Mouse (Mus musculus) stomach, embryonic 15.5 days (tissue): Measurements from ENCODE around the gene Dennd1c. TPM values are rescaled to one million over a fixed set of nuclear protein-coding genes. Genes with fewer than 3 reads are reported as not detected.
A peak's percentile ranks its signal among the peaks of the same experiment; 100 is the strongest.

Source experiments
- ATAC-seq: fragments of 200-750 bp; cut with Nextera tagmentation; 2 replicates; pipeline ENCODE4 v1.8.0; 2017; ENCODE audit warnings: low read depth, moderate number of reproducible peaks, moderate TSS enrichment; ENCODE audit not compliant: insufficient read depth, low FRiP score
- H3K27ac ChIP-seq: fragments of 300-500 bp; sonication (generic); 2 replicates; pipeline ENCODE4 v1.5.1; 2015; ENCODE audit warnings: mild to moderate bottlenecking, inconsistent platforms
- H3K27me3 ChIP-seq: fragments of 300-500 bp; sonication (generic); replicated peaks from 2 replicates; pipeline ENCODE4 v1.6.1; 2015; ENCODE audit warnings: inconsistent platforms
- H3K36me3 ChIP-seq: fragments of 300-500 bp; sonication (generic); 2 replicates; pipeline ENCODE4 v1.6.1; 2015; ENCODE audit warnings: inconsistent platforms
- H3K4me1 ChIP-seq: fragments of 300-500 bp; sonication (generic); 2 replicates; pipeline ENCODE4 v1.6.1; 2015; ENCODE audit warnings: inconsistent platforms
- H3K4me2 ChIP-seq: fragments of 300-500 bp; sonication (generic); 2 replicates; pipeline ENCODE4 v1.6.1; 2015; ENCODE audit warnings: mild to moderate bottlenecking, inconsistent platforms
- H3K4me3 ChIP-seq: fragments of 300-500 bp; sonication (generic); replicated peaks from 2 replicates; pipeline ENCODE4 v1.5.1; 2015; ENCODE audit warnings: inconsistent platforms
- H3K9ac ChIP-seq: fragments of 300-500 bp; sonication (generic); 2 replicates; pipeline ENCODE4 v1.6.1; 2015; ENCODE audit warnings: inconsistent platforms
- H3K9me3 ChIP-seq: fragments of 300-500 bp; sonication (generic); 2 replicates; pipeline ENCODE4 v1.6.1; 2016; ENCODE audit warnings: inconsistent platforms
- WGBS: fragments of 180-500 bp; shearing (Covaris S2); methylation state at CpG from one replicate; pipeline ENCODE4 v1.1.7; 2015; 5-methylcytosine and 5-hydroxymethylcytosine counted together
- polyA plus RNA-seq: library from polyadenylated mRNA; unstranded; fragments of >200 nt; fragmentation: Nextera tagmentation; extraction: Ambion mirVana; gene quantifications from 2 replicates; pipeline ENCODE4 v1.2.1, GENCODE M21; 2015

Gene Dennd1c
- polyA plus RNA-seq = 6.3 and 8.2 TPM in 2 replicates

DNA sequence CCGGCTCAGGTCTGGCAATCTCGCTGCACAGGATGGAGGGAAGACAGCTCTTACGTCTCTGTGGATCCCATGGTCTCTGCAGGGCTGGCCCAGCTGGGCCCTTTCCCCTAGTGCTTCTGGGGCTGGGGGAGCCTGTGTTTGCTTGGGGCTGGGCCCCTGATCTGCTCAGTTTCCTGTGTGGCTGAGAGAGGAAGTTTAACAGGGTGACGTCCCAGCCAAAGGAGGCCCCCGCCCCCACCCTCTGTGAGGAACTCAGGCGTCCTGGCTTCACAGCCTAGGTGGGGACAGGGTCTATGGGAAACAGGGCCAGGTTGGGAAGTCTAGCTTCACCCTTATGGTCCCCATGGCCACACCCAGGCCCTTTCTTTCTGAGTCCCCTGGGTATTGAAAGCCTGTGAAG lies at the start of gene Dennd1c:
Gene Dennd1c (minus strand): TSS at position 179 of the 400 bp plus-strand sequence.
- no peak within 1 kb of the TSS for H3K9ac ChIP-seq
- no peak within 1 kb of the TSS for H3K4me3 ChIP-seq
- H3K27me3 ChIP-seq = no peaks in the 10 kb centered on the region
- no peak for ATAC-seq
- WGBS = 37% methylated on average over 6 of the region's 6 CpGs
- H3K27ac ChIP-seq = 0 out of 2 replicates have a peak within 1 kb of the TSS, but pooled peaks have one; percentile 26
- no peaks in the 10 kb centered on the region for H3K9me3 ChIP-seq
- H3K4me2 ChIP-seq = peak within 1 kb of the TSS; percentile 10; the same call in 1 of the 2 replicates
- peaks cover 10% of the 10 kb centered on the region; the same call in 1 of the 2 replicates for H3K4me1 ChIP-seq
- H3K36me3 ChIP-seq = no peaks in the 10 kb centered on the region

DNA sequence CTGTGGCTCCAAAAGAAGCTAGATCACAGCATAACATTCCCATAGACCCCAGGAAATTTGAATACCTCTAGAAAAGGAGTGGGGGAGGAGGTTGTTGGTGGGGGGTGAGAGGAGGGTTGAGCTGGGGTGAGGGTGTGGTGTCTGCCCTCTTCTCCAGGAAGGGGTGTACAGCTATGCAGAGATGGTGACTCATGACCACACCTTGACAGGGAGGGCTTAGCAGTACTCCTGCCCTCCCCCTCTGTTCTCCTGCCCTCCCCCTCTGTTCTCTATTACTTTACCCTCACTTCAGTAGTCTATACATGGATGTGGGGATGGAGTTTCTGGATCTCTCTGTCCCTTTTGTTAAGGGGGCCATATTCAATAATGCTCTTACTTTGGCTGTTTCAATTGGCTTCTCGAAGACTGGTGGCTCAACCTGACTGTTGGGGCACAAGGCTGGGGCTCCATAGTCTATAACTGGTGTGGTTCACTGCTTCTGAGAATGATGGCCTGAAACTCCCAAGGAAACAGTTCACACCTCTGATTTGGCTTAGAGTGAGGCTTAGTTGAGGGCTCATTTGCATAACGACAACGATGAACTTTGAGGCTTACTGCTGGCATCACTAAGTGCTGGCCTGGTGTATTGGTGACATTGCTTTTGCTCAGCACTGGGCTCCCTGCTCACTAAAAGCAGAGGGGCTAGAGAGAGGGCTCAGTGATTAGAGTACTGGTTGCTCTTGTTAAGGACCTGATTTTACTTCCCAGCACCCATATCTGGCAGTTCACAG lies 47.7 kb upstream of the Dennd1c start:
- no peak overlapping the region for H3K4me2 ChIP-seq
- H3K4me1 ChIP-seq = no peaks in the 10 kb centered on the region
- no peak overlapping the region for H3K9ac ChIP-seq
- no peak for ATAC-seq
- H3K9me3 ChIP-seq = no peaks in the 10 kb centered on the region
- no peak overlapping the region for H3K27ac ChIP-seq
- 56% methylated on average over 3 of the region's 3 CpGs for WGBS
- no peaks in the 10 kb centered on the region for H3K36me3 ChIP-seq
- no peak overlapping the region for H3K4me3 ChIP-seq
- H3K27me3 ChIP-seq = no peaks in the 10 kb centered on the region

DNA sequence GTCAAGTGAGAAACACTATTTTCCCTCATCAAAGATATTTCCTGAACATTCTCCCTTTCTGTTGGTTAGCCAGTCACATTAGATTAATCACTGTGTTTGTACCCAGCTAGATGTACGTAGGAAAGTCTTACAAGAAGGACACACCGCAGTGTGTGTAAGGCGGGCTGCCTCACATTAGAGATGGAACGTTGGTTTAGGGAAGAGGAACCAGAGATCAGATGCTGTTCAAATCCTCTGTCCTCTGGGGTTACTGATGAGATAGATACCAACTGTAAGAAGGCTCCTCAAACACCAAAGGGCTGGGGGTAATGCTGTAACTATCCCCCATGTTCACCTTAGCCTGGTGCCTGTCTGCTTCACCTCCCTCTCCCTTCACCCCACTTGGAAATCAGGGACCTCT lies 46.5 kb upstream of the Dennd1c start:
- no peaks in the 10 kb centered on the region for H3K9me3 ChIP-seq
- ATAC-seq = no peak
- H3K4me2 ChIP-seq = no peak overlapping the region
- no peaks in the 10 kb centered on the region for H3K4me1 ChIP-seq
- H3K27me3 ChIP-seq = no peaks in the 10 kb centered on the region
- WGBS = 75% methylated on average over 4 of the region's 4 CpGs
- no peak overlapping the region for H3K4me3 ChIP-seq
- no peaks in the 10 kb centered on the region for H3K36me3 ChIP-seq
- H3K9ac ChIP-seq = no peak overlapping the region
- no peak overlapping the region for H3K27ac ChIP-seq

DNA sequence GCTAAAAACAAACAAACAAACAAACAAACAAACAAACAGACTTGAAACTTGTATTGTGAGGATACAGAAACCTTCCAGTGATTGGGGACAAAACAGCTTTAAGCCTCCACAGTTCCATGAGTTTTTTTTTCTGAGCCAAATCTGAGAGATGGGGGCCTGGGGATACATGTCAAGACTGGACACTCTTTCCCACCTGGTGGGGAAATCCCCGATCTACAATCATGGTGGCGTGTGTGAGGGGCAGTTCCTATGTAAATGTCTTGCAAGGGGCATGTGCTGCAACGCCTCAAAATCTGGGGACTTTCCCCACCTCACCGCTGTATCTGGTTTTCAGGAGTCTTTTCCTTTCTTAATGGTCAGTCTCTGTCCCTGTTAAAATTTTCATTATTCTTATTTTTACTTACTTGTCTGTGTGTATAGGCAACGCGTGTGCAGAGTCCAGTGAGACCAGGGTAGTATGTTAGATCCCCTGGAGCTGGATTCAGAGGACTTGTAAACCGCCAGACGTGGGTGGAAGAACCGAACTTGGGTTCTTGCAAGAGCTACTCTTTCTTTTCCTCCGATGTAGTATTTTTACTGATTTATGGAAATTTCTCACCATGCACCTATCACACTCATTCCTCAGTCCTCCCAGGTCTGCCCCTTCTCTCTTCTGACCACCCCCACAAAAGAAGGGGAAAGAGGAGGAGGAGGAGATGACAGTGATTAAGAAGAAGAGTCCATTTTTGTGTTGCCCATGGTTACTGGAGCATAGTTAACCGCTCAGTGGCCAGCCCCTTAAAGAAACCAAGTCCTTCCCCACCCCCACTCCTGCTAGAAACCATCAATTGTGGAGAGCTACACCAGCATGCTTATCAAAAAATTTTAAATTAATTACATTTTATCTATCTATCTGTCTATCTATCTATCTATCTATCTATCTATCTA lies 45.1 kb upstream of the Dennd1c start:
- H3K4me3 ChIP-seq = no peak overlapping the region
- 84% methylated on average over 11 of the region's 11 CpGs for WGBS
- no peak for ATAC-seq
- no peaks in the 10 kb centered on the region for H3K36me3 ChIP-seq
- no peaks in the 10 kb centered on the region for H3K9me3 ChIP-seq
- H3K27ac ChIP-seq = no peak overlapping the region
- no peak overlapping the region for H3K9ac ChIP-seq
- peaks cover 4% of the 10 kb centered on the region; the same call in 1 of the 2 replicates for H3K4me1 ChIP-seq
- no peaks in the 10 kb centered on the region for H3K27me3 ChIP-seq
- no peak overlapping the region for H3K4me2 ChIP-seq

DNA sequence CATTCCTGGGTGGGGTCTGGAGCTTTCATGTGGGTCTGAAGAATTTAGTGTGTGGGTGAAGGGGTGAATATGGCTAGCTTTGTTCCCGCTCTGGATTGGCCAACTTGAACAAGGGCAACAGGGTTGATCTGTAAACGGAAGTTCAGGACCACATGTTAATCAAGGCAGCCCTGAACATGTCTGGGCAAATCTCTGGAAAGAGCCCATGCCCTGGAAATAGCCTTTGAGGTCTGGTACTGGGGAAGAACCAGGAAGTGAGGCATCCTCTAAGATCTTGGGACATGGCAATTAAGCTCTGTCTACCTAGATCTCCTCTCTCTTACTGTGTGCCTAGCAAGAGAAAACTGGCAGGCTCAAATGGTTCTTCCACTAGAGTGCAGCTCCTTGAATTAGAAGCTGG lies 43.5 kb upstream of the Dennd1c start:
- no peaks in the 10 kb centered on the region for H3K9me3 ChIP-seq
- H3K27me3 ChIP-seq = no peaks in the 10 kb centered on the region
- 77% methylated on average over 2 of the region's 2 CpGs for WGBS
- no peak for ATAC-seq
- no peak overlapping the region for H3K27ac ChIP-seq
- peaks cover 4% of the 10 kb centered on the region; the same call in 1 of the 2 replicates for H3K4me1 ChIP-seq
- no peak overlapping the region for H3K4me3 ChIP-seq
- no peak overlapping the region for H3K4me2 ChIP-seq
- H3K9ac ChIP-seq = no peak overlapping the region
- H3K36me3 ChIP-seq = no peaks in the 10 kb centered on the region

DNA sequence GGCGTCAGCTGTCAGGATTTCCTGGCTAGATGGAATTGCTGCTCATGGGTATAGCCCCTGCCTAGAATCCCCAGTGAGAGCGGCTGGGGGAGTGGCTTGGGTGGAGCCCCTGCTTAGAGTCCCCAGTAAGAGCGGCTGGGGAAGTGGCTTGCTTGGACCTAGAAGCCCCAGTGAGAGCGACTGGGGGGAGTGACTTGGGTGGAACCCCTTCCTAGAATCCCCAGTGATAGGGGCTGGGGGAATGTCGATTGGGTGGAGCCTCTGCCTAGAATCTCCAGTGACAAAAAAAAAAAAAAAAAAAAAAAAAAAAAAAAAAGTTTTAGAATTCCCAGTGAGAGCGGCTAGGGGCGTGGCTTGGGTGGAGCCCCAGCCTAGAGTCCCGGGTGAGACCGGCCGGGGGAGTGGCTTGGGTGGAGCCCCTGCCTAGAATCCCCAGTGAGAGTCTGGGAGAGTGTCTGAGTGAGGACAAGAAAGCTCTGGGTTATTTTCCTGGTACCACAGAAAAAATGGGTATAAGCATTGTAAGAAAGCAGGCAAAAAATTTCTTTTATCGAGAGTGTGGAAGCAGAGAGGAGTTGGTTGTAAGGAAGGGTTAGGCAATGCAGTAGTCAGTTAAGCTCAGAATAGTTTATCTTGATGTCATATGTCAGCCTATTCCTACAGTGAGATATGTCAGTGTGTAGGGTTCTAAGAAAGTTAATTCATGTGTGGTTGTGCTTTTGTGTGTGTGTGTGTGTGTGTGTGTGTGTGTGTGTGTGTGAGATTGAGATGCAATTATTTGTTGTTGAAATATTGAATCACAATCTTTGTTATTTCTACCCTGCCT lies 40.4 kb upstream of the Dennd1c start:
- ATAC-seq = peak; percentile 88
- Histone ChIP-seq H3K27me3 (no peaks in the 10 kb centered on the region), H3K4me1 (peaks cover 4% of the 10 kb centered on the region; the same call in 1 of the 2 replicates), H3K27ac (no peak overlapping the region), H3K4me2 (peak overlapping the region; percentile 19; the same call in 1 of the 2 replicates), H3K9me3 (no peaks in the 10 kb centered on the region), H3K4me3 (no peak overlapping the region), H3K36me3 (no peaks in the 10 kb centered on the region), H3K9ac (no peak overlapping the region)
- WGBS = 2% methylated on average over 11 of the region's 11 CpGs

DNA sequence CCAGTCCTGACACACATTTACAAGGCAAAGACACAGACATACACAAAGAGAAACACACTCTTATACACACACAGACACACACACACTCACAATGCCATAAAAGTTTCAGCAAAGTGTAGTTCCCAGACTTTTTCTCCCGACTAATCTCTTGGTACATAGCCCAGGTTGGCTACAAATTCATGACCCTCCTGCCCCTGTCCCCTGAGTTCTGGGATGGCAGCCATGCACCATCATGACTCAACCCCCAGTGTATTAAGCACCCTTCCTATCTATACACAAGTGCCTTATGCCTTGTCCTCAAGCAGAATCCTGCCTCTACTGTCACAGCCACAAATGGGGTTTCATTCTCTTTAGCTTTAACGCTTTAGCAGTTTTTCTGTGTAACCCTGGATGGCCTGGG lies 38.5 kb upstream of the Dennd1c start:
- no peak for ATAC-seq
- Histone ChIP-seq H3K4me2 (no peak overlapping the region), H3K27me3 (no peaks in the 10 kb centered on the region), H3K4me3 (no peak overlapping the region), H3K4me1 (peaks cover 4% of the 10 kb centered on the region; the same call in 1 of the 2 replicates), H3K9me3 (no peaks in the 10 kb centered on the region), H3K27ac (no peak overlapping the region), H3K9ac (no peak overlapping the region), H3K36me3 (no peaks in the 10 kb centered on the region)
- 73% methylated on average over 2 of the region's 2 CpGs for WGBS

DNA sequence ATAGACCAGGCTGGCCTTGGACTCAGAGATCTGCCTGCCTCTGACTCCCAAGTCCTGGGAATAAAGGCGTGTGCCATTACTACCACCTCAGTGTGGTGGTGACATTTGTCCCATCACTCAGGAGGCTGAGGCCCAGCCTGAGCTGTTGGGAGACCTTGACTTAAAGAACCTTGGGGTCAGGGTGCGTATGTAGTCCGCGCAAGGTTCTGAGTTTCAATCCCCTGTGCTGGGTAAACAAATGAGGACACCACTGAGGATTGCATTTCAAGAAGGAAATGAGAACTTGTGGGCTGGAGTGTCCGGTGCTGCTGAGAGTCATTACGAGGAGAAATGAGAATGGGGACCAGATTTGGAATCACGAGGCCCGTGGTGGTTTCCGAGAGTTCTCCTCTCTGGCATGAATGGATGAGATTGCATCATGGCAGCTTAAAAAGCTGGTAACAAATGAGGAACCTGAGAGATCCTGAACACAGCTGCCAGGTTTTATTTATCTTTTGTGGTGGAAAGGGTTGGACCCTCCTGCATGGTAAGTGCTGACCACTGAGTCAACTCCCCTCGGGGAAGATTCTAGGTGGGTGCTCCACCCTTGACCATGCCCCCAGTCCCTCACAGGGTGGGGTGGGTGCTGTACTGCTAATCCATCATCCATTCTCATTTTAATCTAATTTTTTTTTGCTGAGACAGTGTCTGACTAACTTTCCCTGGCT lies 34.6 kb upstream of the Dennd1c start:
- Histone ChIP-seq H3K4me3 (no peak overlapping the region), H3K4me1 (no peaks in the 10 kb centered on the region), H3K27me3 (no peaks in the 10 kb centered on the region), H3K36me3 (no peaks in the 10 kb centered on the region), H3K4me2 (no peak overlapping the region), H3K27ac (no peak overlapping the region), H3K9me3 (no peaks in the 10 kb centered on the region), H3K9ac (no peak overlapping the region)
- WGBS = 72% methylated on average over 10 of the region's 10 CpGs
- ATAC-seq = no peak

DNA sequence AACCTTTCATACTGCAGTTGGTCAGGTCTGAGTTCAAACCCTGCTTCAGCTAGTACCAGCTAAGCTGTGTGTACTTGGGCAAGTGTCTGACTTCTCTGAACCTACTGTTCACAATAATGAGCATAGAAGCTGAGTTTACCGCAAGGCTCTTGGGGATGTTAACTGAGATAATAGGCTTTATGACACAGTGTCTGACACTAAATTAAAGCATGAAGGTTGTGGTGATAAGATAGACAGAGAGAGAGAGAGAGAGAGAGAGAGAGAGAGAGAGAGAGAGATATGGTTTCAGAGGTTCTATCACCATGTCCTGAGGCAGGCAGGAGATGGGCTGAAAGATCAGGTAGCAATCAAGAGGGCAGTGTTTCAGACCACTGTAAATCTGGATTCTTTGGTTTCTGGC lies 31.7 kb upstream of the Dennd1c start:
- Histone ChIP-seq H3K27ac (no peak overlapping the region), H3K4me2 (no peak overlapping the region)
- ATAC-seq = no peak

DNA sequence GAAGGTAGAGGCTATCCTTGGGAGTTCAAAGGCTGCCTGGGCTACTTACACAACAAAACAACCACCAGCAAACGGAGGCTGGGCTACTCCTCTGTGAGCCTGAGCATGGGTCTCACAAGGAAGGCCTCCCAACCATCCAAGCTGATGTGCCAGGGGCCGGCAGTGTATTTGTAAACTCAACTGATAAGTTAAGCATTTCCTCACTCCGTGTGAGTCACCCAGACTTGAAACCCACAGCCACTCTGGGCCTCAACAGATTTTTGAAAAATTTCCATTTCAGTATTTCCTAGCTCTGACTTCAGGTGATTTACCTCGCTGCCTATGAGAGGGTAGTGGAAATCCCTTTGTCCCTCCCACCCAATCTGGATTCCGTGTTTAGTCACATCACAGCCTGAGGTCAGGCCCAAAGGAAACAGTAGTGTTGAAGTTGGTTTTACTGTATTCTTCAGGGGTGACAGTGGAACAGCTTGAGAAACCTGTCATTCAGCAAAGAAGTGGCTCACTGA lies 30.4 kb upstream of the Dennd1c start:
- no peak for ATAC-seq
- Histone ChIP-seq H3K9me3 (no peaks in the 10 kb centered on the region), H3K27ac (no peak overlapping the region), H3K4me1 (peaks cover 4% of the 10 kb centered on the region), H3K9ac (no peak overlapping the region), H3K4me3 (no peak overlapping the region), H3K36me3 (no peaks in the 10 kb centered on the region), H3K27me3 (no peaks in the 10 kb centered on the region), H3K4me2 (no peak overlapping the region)
- whole genome bisulfite sequencing = 37% methylated on average over 5 of the region's 5 CpGs

More for the DNA sequence above, 31.7 kb upstream of the Dennd1c start:
- Histone ChIP-seq H3K27me3 (no peaks in the 10 kb centered on the region), H3K4me3 (no peak overlapping the region), H3K9ac (no peak overlapping the region), H3K4me1 (no peaks in the 10 kb centered on the region; the same call in 1 of the 2 replicates), H3K9me3 (no peaks in the 10 kb centered on the region), H3K36me3 (no peaks in the 10 kb centered on the region)
- 79% methylated on average over 1 of the region's 1 CpGs for WGBS
